Mouse (Mus musculus) limb, embryonic 11.5 days (tissue): ENCODE data around the gene Gm5483. TPM values are rescaled to one million over a fixed set of nuclear protein-coding genes. Genes with fewer than 3 reads are reported as not detected.
"Not testable (repeated sequence)": the region's sequence is repeated elsewhere in the genome, so short reads cannot be mapped to it uniquely, and the experiment has no call there.

Experiments used
- ATAC-seq: fragments of 200-750 bp; cut with Nextera tagmentation; 2 replicates; pipeline ENCODE4 v1.8.0; 2017; ENCODE audit warnings: low read depth; ENCODE audit not compliant: insufficient number of reproducible peaks, low FRiP score, low TSS enrichment
- DNase-seq: peaks from one replicate; pipeline ENCODE4 v3.0.0-alpha.2; 2015; ENCODE audit warnings: low spot score
- H3K27ac ChIP-seq: fragments of 300-500 bp; sonication (generic); replicated peaks from 2 replicates; pipeline ENCODE4 v1.5.1; 2014; ENCODE audit warnings: low read depth, mild to moderate bottlenecking, low read length
- H3K27me3 ChIP-seq: fragments of 300-500 bp; sonication (generic); 2 replicates; pipeline ENCODE4 v1.6.1; 2014; ENCODE audit warnings: mild to moderate bottlenecking, low read length, mixed read lengths; ENCODE audit not compliant: control insufficient read depth, insufficient read depth
- H3K36me3 ChIP-seq: fragments of 300-500 bp; sonication (generic); 2 replicates; pipeline ENCODE4 v1.6.1; 2014; ENCODE audit warnings: mild to moderate bottlenecking, low read length, moderate library complexity, mixed read lengths; ENCODE audit not compliant: control insufficient read depth, insufficient read depth
- H3K4me1 ChIP-seq: fragments of 300-500 bp; sonication (generic); 2 replicates; pipeline ENCODE4 v1.6.1; 2014; ENCODE audit warnings: low read length, mixed read lengths; ENCODE audit not compliant: control insufficient read depth, insufficient read depth
- H3K4me2 ChIP-seq: fragments of 300-500 bp; sonication (generic); 2 replicates; pipeline ENCODE4 v1.6.1; 2014; ENCODE audit warnings: low read depth, mild to moderate bottlenecking, moderate library complexity; ENCODE audit not compliant: severe bottlenecking
- H3K4me3 ChIP-seq: fragments of 300-500 bp; sonication (generic); 2 replicates; pipeline ENCODE4 v1.5.1; 2014; ENCODE audit warnings: low read depth, low read length
- H3K9ac ChIP-seq: fragments of 300-500 bp; sonication (generic); 2 replicates; pipeline ENCODE4 v1.6.1; 2014; ENCODE audit warnings: mild to moderate bottlenecking, low read length
- H3K9me3 ChIP-seq: fragments of 300-500 bp; sonication (generic); 2 replicates; pipeline ENCODE4 v1.6.1; 2016; ENCODE audit warnings: low read length; ENCODE audit not compliant: control insufficient read depth
- WGBS: fragments of 180-500 bp; shearing (Covaris S2); extraction: QIAGEN DNeasy Blood & Tissue Kit; methylation state at CpG from one replicate; pipeline ENCODE4 v1.1.7; 2014; 5-methylcytosine and 5-hydroxymethylcytosine counted together
- polyA plus RNA-seq: library from polyadenylated mRNA; unstranded; fragments of >200 nt; fragmentation: Nextera tagmentation; extraction: Ambion mirVana; gene quantifications from 2 replicates; pipeline ENCODE4 v1.2.1, GENCODE M21; 2014

The Gm5483 gene
- polyA plus RNA-seq, 1 experiment from 2014 or later = not detected

DNA sequence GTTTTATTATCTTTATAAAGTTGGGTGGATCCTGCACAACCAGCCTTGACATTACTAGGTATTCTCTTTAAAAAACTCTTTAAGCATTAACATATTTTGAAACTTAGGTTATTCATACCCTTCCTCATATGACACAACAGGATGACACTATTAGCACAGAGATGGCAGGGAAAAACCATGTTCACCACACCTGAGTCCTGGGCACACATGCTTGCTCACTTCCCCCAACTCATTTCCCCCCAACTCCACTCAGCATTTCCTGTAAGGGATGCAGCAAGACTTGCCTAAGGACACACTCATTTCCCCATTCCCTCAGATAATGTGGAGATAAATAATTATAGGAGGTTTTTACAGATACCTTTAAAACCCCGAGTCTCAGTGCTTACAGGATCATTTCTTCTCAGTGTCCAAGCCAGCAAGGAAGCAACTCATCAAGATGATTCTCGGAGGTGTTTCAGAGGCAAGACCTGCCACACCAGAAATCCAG, 26.0 kb downstream of the Gm5483 start, which contains the start of gene Gm5416:
Gene Gm5416, plus strand, starts transcription at position 437 of the 487 bp plus-strand sequence.
- ATAC-seq = no peak
- no peak within 1 kb of the TSS for H3K4me2 ChIP-seq
- WGBS = 83% methylated on average over 2 of the region's 2 CpGs

DNA sequence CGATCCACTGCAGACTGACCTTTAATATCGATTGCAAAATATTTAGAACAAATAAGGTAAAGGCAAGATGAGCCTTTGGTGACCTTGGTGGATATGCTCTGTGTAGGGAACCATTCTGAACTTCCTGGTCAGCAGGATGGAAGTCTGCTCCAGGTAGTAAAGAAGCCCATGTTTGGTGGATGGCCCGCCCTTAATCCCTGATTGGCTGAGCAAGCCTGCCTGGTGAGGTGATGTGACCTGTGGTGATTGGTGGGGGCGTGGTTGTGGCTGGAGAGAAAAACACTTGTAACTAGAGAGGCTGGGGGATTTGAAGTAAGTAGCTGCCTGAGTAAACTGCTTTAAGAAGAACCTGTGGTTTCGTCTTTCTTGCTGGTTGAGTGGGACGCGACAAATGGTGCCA, 37.2 kb downstream of the Gm5483 start, which contains the start of gene 2010005H15Rik:
Gene 2010005H15Rik, plus strand, starts transcription at position 301 of the 400 bp plus-strand sequence.
- ATAC-seq, H3K9me3 ChIP-seq: not testable (repeated sequence)

More for the DNA sequence above, 26.0 kb downstream of the Gm5483 start, which contains the start of gene Gm5416:
- H3K27me3 ChIP-seq = no peaks in the 10 kb centered on the region
- no peaks in the 10 kb centered on the region for H3K36me3 ChIP-seq
- H3K4me1 ChIP-seq = no peaks in the 10 kb centered on the region
- H3K9ac ChIP-seq = no peak within 1 kb of the TSS
- H3K4me3 ChIP-seq = no peak within 1 kb of the TSS
- DNase-seq = no peak
- H3K9me3 ChIP-seq = no peaks in the 10 kb centered on the region
- no peak within 1 kb of the TSS for H3K27ac ChIP-seq

More for the DNA sequence above, 37.2 kb downstream of the Gm5483 start, which contains the start of gene 2010005H15Rik:
- H3K27me3 ChIP-seq, H3K4me1 ChIP-seq, H3K36me3 ChIP-seq, H3K27ac ChIP-seq, DNase-seq, H3K4me3 ChIP-seq, H3K9ac ChIP-seq, H3K4me2 ChIP-seq: not testable (repeated sequence)
- WGBS = 90% methylated on average over 6 of the region's 7 CpGs

Other genes starting within 250 kb of the Gm5483 start
- 3.7 and 4.2 TPM in 2 replicates for gene Parp9, start 245.7 kb upstream of the Gm5483 start, polyA plus RNA-seq
- 3.1 and 4.1 TPM in 2 replicates for gene Dtx3l, start 245.1 kb upstream of the Gm5483 start, polyA plus RNA-seq
- 57.0 and 60.0 TPM in 2 replicates for gene Kpna1, start 205.5 kb upstream of the Gm5483 start, polyA plus RNA-seq
- gene Wdr5b, start 143.0 kb upstream of the Gm5483 start, polyA plus RNA-seq = 9.2 and 9.8 TPM in 2 replicates
- 339 and 359 TPM in 2 replicates for gene Fam162a, start 112.6 kb upstream of the Gm5483 start, polyA plus RNA-seq
- gene Ccdc58, start 112.5 kb upstream of the Gm5483 start, polyA plus RNA-seq = 108 and 115 TPM in 2 replicates
- gene Csta1, start 53.0 kb upstream of the Gm5483 start, polyA plus RNA-seq = 0.07 and 0.21 TPM in 2 replicates
- not detected in 2 replicates for gene Stfa2l1, start 27.4 kb upstream of the Gm5483 start, polyA plus RNA-seq
- not detected in 2 replicates for gene Gm5416, start 26.2 kb downstream of the Gm5483 start, polyA plus RNA-seq
- gene 2010005H15Rik, start 37.3 kb downstream of the Gm5483 start, polyA plus RNA-seq = not detected in 2 replicates
- gene Stfa1, start 92.7 kb downstream of the Gm5483 start, polyA plus RNA-seq = 1.9 TPM in 1 of 2 replicates, not detected in the other
- not detected in 2 replicates for gene BC117090, start 150.1 kb downstream of the Gm5483 start, polyA plus RNA-seq
- gene BC100530, start 183.5 kb downstream of the Gm5483 start, polyA plus RNA-seq = 1.2 and 1.3 TPM in 2 replicates
- gene Stfa2, start 224.2 kb downstream of the Gm5483 start, polyA plus RNA-seq = not detected in 2 replicates